Mouse (Mus musculus): ENCODE measurements around the gene Hspb3. TPM values are rescaled to one million over a fixed set of nuclear protein-coding genes. Genes with fewer than 3 reads are reported as not detected.

The Hspb3 gene
- polyA plus RNA-seq, 1 experiment from 2014 or later = 0.59 TPM

DNA sequence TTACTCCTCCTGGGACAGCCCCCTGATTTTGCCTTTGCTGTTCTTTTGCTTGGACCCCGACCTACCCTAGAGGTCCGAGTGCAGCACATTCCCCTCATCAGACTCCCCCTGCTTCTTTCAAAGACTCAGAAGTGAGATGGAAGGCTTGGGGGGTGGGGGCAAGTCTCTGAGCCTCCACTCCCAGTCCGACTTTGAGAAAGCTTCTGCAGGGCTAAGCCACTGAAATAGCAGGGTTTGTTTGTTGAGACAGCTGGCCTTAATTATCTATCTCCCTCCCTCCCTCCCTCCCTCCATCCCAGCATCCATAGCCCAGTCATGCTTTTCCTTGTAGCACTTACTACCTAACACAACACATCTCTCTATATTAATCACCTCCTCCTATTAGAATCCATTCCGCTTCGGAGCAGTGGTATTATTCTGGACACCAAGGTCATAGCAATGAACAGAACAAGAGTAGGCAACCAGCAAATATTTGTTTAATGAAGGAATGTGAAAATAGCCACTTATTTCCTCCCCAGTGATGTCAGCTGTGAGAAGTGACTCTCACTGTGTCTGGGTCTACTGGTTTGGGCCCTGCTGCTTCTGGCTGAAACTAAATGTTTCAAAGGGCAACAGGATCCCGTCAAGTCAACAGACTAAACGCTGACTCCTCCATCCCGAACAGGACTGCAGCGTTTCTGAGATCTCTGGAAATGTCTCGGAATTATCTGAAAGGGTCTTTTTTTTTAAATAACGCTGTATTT is 41.2 kb downstream of the Hspb3 start:
- Histone ChIP-seq H3K36me3 (ENCODE audit: control insufficient read depth, insufficient read depth, low read length) (no peaks in the 10 kb centered on the region), H3K4me2 (no peak overlapping the region), H3K9ac (ENCODE audit: low read depth, low read length) (no peak overlapping the region), H3K27ac (ENCODE audit: low read depth, low read length) (no peak overlapping the region), H3K27me3 (replicated peaks; ENCODE audit: control insufficient read depth, insufficient read depth, low read length) (no peaks in the 10 kb centered on the region), H3K4me3 (ENCODE audit: low read depth, low read length) (no peak overlapping the region), H3K4me1 (replicated peaks; ENCODE audit: control insufficient read depth, insufficient read depth, low read length) (peaks cover 1% of the 10 kb centered on the region), H3K9me3 (ENCODE audit: control insufficient read depth, low read length) (no peaks in the 10 kb centered on the region)
- DNase-seq (ENCODE audit: low spot score) = no peak
- ATAC-seq (replicated peaks; ENCODE audit: low FRiP score) = no peak
- 66% methylated on average over 11 of the region's 11 CpGs for WGBS

GRCm38 (mm10) chr13:113619003-113619402 is 44.5 kb downstream of the Hspb3 start:
- H3K9ac ChIP-seq (ENCODE audit: low read depth, low read length) = no peak overlapping the region
- H3K4me1 ChIP-seq (replicated peaks; ENCODE audit: control insufficient read depth, insufficient read depth, low read length) = peaks cover 21% of the 10 kb centered on the region
- no peaks in the 10 kb centered on the region for H3K36me3 ChIP-seq (ENCODE audit: control insufficient read depth, insufficient read depth, low read length)
- no peak overlapping the region for H3K27ac ChIP-seq (ENCODE audit: low read depth, low read length)
- no peak overlapping the region for H3K4me2 ChIP-seq
- H3K9me3 ChIP-seq (ENCODE audit: control insufficient read depth, low read length) = no peaks in the 10 kb centered on the region
- DNase-seq (ENCODE audit: low spot score) (no peak), ATAC-seq (replicated peaks; ENCODE audit: low FRiP score) (no peak)
- no peak overlapping the region for H3K4me3 ChIP-seq (ENCODE audit: low read depth, low read length)
- no peaks in the 10 kb centered on the region for H3K27me3 ChIP-seq (replicated peaks; ENCODE audit: control insufficient read depth, insufficient read depth, low read length)
- whole genome bisulfite sequencing = 64% methylated on average over 9 of the region's 9 CpGs

- H3K27ac ChIP-seq (ENCODE audit: low read depth, low read length) = peak within 1 kb of the TSS; percentile 62
- under 1% methylated on average over 114 of the region's 119 CpGs for WGBS
Measured at GRCm38 (mm10) chr13:113617891-113618823, 45.3 kb downstream of the Hspb3 start, which contains the start of gene Snx18. Snx18 (minus strand) TSS chr13:113618564.

GRCm38 (mm10) chr13:113617338-113617890 is 46.1 kb downstream of the Hspb3 start:
- Histone ChIP-seq H3K4me3 (ENCODE audit: low read depth, low read length) (peak overlapping the region; percentile 78), H3K4me2 (peak overlapping the region; percentile 89), H3K4me1 (replicated peaks; ENCODE audit: control insufficient read depth, insufficient read depth, low read length) (peaks cover 37% of the 10 kb centered on the region), H3K27me3 (replicated peaks; ENCODE audit: control insufficient read depth, insufficient read depth, low read length) (no peaks in the 10 kb centered on the region), H3K9me3 (ENCODE audit: control insufficient read depth, low read length) (no peaks in the 10 kb centered on the region), H3K27ac (ENCODE audit: low read depth, low read length) (peak overlapping the region; percentile 62; the same call in 1 of the 2 replicates), H3K9ac (ENCODE audit: low read depth, low read length) (peak overlapping the region; percentile 87), H3K36me3 (ENCODE audit: control insufficient read depth, insufficient read depth, low read length) (0 out of 2 replicates have a peak, but pooled peaks cover 3% of the 10 kb centered on the region)
- DNase-seq (ENCODE audit: low spot score) = peak; percentile 63
- 11% methylated on average over 49 of the region's 49 CpGs for WGBS
- no peak for ATAC-seq (replicated peaks; ENCODE audit: low FRiP score)

More at GRCm38 (mm10) chr13:113617891-113618823, 45.3 kb downstream of the Hspb3 start, which contains the start of gene Snx18:
- Histone ChIP-seq H3K9me3 (ENCODE audit: control insufficient read depth, low read length) (no peaks in the 10 kb centered on the region), H3K27me3 (replicated peaks; ENCODE audit: control insufficient read depth, insufficient read depth, low read length) (no peaks in the 10 kb centered on the region), H3K9ac (ENCODE audit: low read depth, low read length) (peak within 1 kb of the TSS; percentile 87), H3K4me1 (replicated peaks; ENCODE audit: control insufficient read depth, insufficient read depth, low read length) (peaks cover 30% of the 10 kb centered on the region), H3K36me3 (ENCODE audit: control insufficient read depth, insufficient read depth, low read length) (no peaks in the 10 kb centered on the region), H3K4me3 (ENCODE audit: low read depth, low read length) (peak within 1 kb of the TSS; percentile 78), H3K4me2 (peak within 1 kb of the TSS; percentile 89)
- DNase-seq (ENCODE audit: low spot score) = peak; percentile 91
- ATAC-seq (replicated peaks; ENCODE audit: low FRiP score) = peak; percentile 91

DNA sequence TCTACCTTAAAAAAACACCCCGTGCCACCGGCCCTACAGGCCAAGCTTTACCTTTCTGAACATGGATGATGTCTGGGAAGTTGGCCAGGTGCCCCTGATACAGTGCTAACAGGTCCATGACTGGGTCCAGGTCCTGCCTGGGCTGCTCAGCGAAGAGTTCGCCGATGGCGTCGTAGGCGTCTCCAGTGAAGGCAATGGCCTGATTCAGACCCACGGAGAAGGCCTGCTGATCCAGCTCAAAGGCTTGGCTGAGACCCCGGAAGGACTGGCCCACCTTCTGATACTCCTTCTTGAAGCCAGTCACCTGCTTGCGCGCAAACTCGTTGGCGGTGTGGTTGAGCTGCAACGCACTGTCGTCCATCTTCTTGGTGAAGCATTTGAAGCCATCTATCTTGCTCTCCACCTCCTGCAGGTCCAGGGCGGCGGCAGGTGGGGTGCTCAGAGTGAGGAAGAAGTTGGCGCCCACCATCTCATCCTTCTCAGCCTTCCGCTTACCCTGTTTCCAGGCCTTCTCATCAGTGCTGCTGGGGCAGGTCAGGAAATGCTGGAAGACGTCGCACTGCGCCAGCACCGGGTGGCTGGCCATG is 46.6 kb downstream of the Hspb3 start:
- no peak for DNase-seq (ENCODE audit: low spot score)
- Histone ChIP-seq H3K27me3 (replicated peaks; ENCODE audit: control insufficient read depth, insufficient read depth, low read length) (no peaks in the 10 kb centered on the region), H3K27ac (ENCODE audit: low read depth, low read length) (no peak overlapping the region), H3K9ac (ENCODE audit: low read depth, low read length) (peak overlapping the region; percentile 87), H3K4me1 (replicated peaks; ENCODE audit: control insufficient read depth, insufficient read depth, low read length) (peaks cover 41% of the 10 kb centered on the region), H3K4me2 (peak overlapping the region; percentile 89), H3K9me3 (ENCODE audit: control insufficient read depth, low read length) (no peaks in the 10 kb centered on the region), H3K36me3 (ENCODE audit: control insufficient read depth, insufficient read depth, low read length) (0 out of 2 replicates have a peak, but pooled peaks cover 3% of the 10 kb centered on the region), H3K4me3 (ENCODE audit: low read depth, low read length) (peak overlapping the region; percentile 78)
- ATAC-seq (replicated peaks; ENCODE audit: low FRiP score) = no peak
- WGBS = 56% methylated on average over 24 of the region's 24 CpGs

DNA sequence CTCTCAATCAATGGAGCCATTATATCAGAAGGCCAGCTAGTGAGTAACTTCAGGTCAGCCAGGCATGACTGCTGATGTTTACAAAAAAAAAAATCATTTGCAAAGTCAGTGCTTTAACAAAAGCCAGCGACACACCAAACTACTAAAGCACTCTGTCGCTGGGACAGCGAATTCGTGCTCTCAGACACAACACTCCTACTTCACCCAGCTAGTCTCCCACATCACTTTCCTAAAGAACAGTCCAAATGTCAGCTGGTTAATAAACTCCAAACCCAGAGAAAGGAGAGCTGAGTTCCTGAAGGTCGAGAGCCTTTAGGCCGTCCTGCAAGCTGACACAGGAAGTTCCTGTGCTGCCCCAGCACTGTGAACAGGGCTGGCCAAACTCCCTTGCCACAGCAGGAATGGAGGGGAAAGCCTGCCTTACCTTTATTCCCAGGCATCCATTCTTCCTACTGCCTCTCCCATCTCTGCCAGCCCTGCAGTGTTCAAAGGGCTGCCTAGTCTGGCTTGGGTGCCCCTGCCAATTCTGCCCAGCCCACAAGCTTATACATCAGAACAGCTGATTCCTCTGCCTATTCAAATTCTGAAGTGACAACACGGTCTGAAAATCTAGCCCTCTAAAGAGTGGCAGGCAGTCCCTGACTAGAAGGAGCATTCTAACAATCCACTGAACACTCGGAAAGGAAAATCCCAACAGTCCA is 47.4 kb downstream of the Hspb3 start:
- H3K27me3 ChIP-seq (replicated peaks; ENCODE audit: control insufficient read depth, insufficient read depth, low read length) = no peaks in the 10 kb centered on the region
- peak overlapping the region; percentile 89 for H3K4me2 ChIP-seq
- 16% methylated on average over 8 of the region's 8 CpGs for WGBS
- H3K4me3 ChIP-seq (ENCODE audit: low read depth, low read length) = peak overlapping the region; percentile 78
- H3K36me3 ChIP-seq (ENCODE audit: control insufficient read depth, insufficient read depth, low read length) = 0 out of 2 replicates have a peak, but pooled peaks cover 3% of the 10 kb centered on the region
- H3K9me3 ChIP-seq (ENCODE audit: control insufficient read depth, low read length) = no peaks in the 10 kb centered on the region
- no peak for DNase-seq (ENCODE audit: low spot score)
- H3K9ac ChIP-seq (ENCODE audit: low read depth, low read length) = peak overlapping the region; percentile 27; the same call in 1 of the 2 replicates
- H3K4me1 ChIP-seq (replicated peaks; ENCODE audit: control insufficient read depth, insufficient read depth, low read length) = peaks cover 44% of the 10 kb centered on the region
- H3K27ac ChIP-seq (ENCODE audit: low read depth, low read length) = no peak overlapping the region
- ATAC-seq (replicated peaks; ENCODE audit: low FRiP score) = no peak

- H3K27ac ChIP-seq (ENCODE audit: low read depth, low read length) = no peak overlapping the region
- H3K4me2 ChIP-seq = peak overlapping the region; percentile 89
- DNase-seq (ENCODE audit: low spot score) = no peak
- H3K36me3 ChIP-seq (ENCODE audit: control insufficient read depth, insufficient read depth, low read length) = 0 out of 2 replicates have a peak, but pooled peaks cover 3% of the 10 kb centered on the region
- peaks cover 48% of the 10 kb centered on the region for H3K4me1 ChIP-seq (replicated peaks; ENCODE audit: control insufficient read depth, insufficient read depth, low read length)
- WGBS = 4% methylated on average over 10 of the region's 10 CpGs
- peak overlapping the region; percentile 27; the same call in 1 of the 2 replicates for H3K9ac ChIP-seq (ENCODE audit: low read depth, low read length)
- no peaks in the 10 kb centered on the region for H3K27me3 ChIP-seq (replicated peaks; ENCODE audit: control insufficient read depth, insufficient read depth, low read length)
- no peaks in the 10 kb centered on the region for H3K9me3 ChIP-seq (ENCODE audit: control insufficient read depth, low read length)
- no peak for ATAC-seq (replicated peaks; ENCODE audit: low FRiP score)
- H3K4me3 ChIP-seq (ENCODE audit: low read depth, low read length) = peak overlapping the region; percentile 78
Measured at GRCm38 (mm10) chr13:113615546-113615941, 47.9 kb downstream of the Hspb3 start.

Measured in liver, embryonic 11.5 days (tissue).